27 mouse cellular contexts compared by ENCODE assay signal in the genomic region with DNA sequence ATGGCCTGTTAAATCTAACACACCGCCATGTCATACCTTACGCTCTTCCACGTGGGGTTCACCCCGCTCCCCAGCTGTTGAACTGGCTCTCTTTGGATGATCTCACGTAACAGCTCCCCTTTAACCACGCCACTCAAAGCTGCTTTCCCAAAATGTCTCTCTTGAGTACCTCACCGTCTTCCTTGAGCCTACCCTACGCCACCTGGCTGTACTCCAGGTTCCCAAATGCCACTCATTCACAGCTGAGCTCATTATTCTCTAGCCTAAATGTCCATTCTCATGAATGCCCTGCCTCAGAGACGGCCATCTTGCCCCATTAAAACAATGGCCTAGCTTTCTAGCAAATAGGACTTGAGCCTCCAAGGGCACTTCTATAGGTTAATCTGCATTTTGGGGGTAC.
DNase-seq lines count a peak whose midpoint lies in the region; ATAC-seq and TF ChIP-seq lines count a peak whose summit lies in the region.
"Had no signal": no experiment of that assay in that cellular context is flagged by ENCODE, and none has a peak within 500 bp of the region (broad histone marks: within the 10 kb centered on the region; RNA-seq: fewer than 3 reads in every experiment).

No protein-coding gene starts in this region.

- no peak overlapping the region for H3K4me3 ChIP-seq in layer of hippocampus, adult 2 months
- H3K4me3 ChIP-seq in stomach, postnatal 0 days (ENCODE audit: low read depth, low read length): no peak overlapping the region
- H3K4me3 ChIP-seq: embryonic facial prominence, embryonic 10.5 days; embryonic facial prominence, embryonic 13.5 days; erythroblast, embryonic 14.5 days; forebrain, embryonic 15.5 days; gastrocnemius, adult 2 months; hindbrain, embryonic 12.5 days; hindbrain, embryonic 15.5 days had no signal

- DNase-seq in cerebellum, postnatal 14 days: peak; percentile 67 to 72
- DNase-seq in cerebellum, adult 11 months: no peak
- DNase-seq in layer of hippocampus, adult 2 months (ENCODE audit: low spot score in 2 of 2): no peak
- no peak for DNase-seq in layer of hippocampus, postnatal 36 days
- DNase-seq in brain, embryonic 14.5 days (ENCODE audit: low read depth): peak; percentile 61
- no peak for DNase-seq in stomach, postnatal 0 days (ENCODE audit: low spot score)
- DNase-seq: adrenal gland, postnatal 10 days; adrenal gland, postnatal 36 days; B cell, adult 2 months; cerebellum, adult 11-12 months; cerebellum, adult 9-10 months; cerebellum, postnatal 36 days; embryo, embryonic 11 days; gastrocnemius, adult 2 months; gastrocnemius, postnatal 14 days; heart, adult 11 months had no signal

- H3K36me3 ChIP-seq in stomach, postnatal 0 days (ENCODE audit: control insufficient read depth, insufficient read depth, low read length): no peaks in the 10 kb centered on the region
- H3K36me3 ChIP-seq: forebrain, embryonic 15.5 days; G1E; hindbrain, embryonic 15.5 days had no signal

- no peak for TF ChIP-seq CTCF in layer of hippocampus, adult 2 months (conservative IDR thresholded peaks at IDR 0.05)
- TF ChIP-seq CTCF in brain, embryonic 14.5 days (IDR thresholded peaks at IDR 0.05; ENCODE audit: borderline replicate concordance, extremely low read depth, insufficient read depth, insufficient read length): no peak
- no peak for TF ChIP-seq CTCF in stomach, postnatal 0 days (IDR thresholded peaks at IDR 0.05; ENCODE audit: low read depth)

- WGBS in stomach, postnatal 0 days: 87% methylated on average over 9 of the region's 9 CpGs

- no peak overlapping the region for H3K9ac ChIP-seq in stomach, postnatal 0 days (ENCODE audit: low read length)
- H3K9ac ChIP-seq: embryonic facial prominence, embryonic 13.5 days; forebrain, embryonic 15.5 days; hindbrain, embryonic 12.5 days; hindbrain, embryonic 15.5 days had no signal

- H3K27me3 ChIP-seq in stomach, postnatal 0 days (ENCODE audit: control insufficient read depth, insufficient read depth, low read length): no peaks in the 10 kb centered on the region
- H3K27me3 ChIP-seq: CH12.LX; embryonic facial prominence, embryonic 13.5 days; forebrain, embryonic 15.5 days; hindbrain, embryonic 12.5 days; hindbrain, embryonic 15.5 days; Patski had no signal

- TF ChIP-seq POLR2A in brain, embryonic 14.5 days (IDR thresholded peaks at IDR 0.05; ENCODE audit: borderline replicate concordance, extremely low read depth, insufficient read depth, insufficient read length, poor library complexity, severe bottlenecking): no peak

- H3K4me1 ChIP-seq in stomach, postnatal 0 days (replicated peaks; ENCODE audit: control insufficient read depth, insufficient read depth): peaks cover 8% of the 10 kb centered on the region

- H3K4me2 ChIP-seq in stomach, postnatal 0 days (replicated peaks; ENCODE audit: low read depth): no peak overlapping the region
- H3K4me2 ChIP-seq: embryonic facial prominence, embryonic 13.5 days; forebrain, embryonic 15.5 days; heart, embryonic 11.5 days; hindbrain, embryonic 12.5 days; hindbrain, embryonic 15.5 days had no signal

- no peaks in the 10 kb centered on the region for H3K9me3 ChIP-seq in stomach, postnatal 0 days (ENCODE audit: control insufficient read depth, low read length)
- H3K9me3 ChIP-seq: embryonic facial prominence, embryonic 10.5 days; embryonic facial prominence, embryonic 13.5 days; forebrain, embryonic 15.5 days; hindbrain, embryonic 12.5 days; hindbrain, embryonic 15.5 days had no signal

- no peak for TF ChIP-seq EP300 in stomach, postnatal 0 days (optimal IDR thresholded peaks at IDR 0.05)

- peak overlapping the region; percentile 84 for H3K27ac ChIP-seq in layer of hippocampus, adult 2 months
- no peak overlapping the region for H3K27ac ChIP-seq in stomach, postnatal 0 days (replicated peaks)
- H3K27ac ChIP-seq: embryonic facial prominence, embryonic 10.5 days; embryonic facial prominence, embryonic 13.5 days; gastrocnemius, adult 2 months; hindbrain, embryonic 12.5 days; hindbrain, embryonic 15.5 days had no signal

- no peak for ATAC-seq in stomach, postnatal 0 days (ENCODE audit: low FRiP score, low TSS enrichment)
- ATAC-seq: forebrain, embryonic 15.5 days; intestine, postnatal 0 days; Patski had no signal

Comparison
In these comparisons a context has a peak if more than half of its experiments do, and no peak if none do; other contexts are left out.
1. DNase-seq: peak in cerebellum, postnatal 14 days (2 of 2) and brain, embryonic 14.5 days (single experiment); none in cerebellum, adult 11 months (single experiment), layer of hippocampus, adult 2 months (0 of 2), layer of hippocampus, postnatal 36 days (0 of 2) and stomach, postnatal 0 days (single experiment).